Mouse (Mus musculus) C2C12 (cell line): Measurements from ENCODE around the gene Myb.

Experiments
- CTCF ChIP-seq: IDR thresholded peaks from one replicate; pipeline ENCODE4 v1.5.1; 2011; ENCODE audit not compliant: control insufficient read depth, insufficient read depth, insufficient read length
- FOSL1 ChIP-seq: IDR thresholded peaks from one replicate; pipeline ENCODE4 v1.8.0; 2011; ENCODE audit warnings: mild to moderate bottlenecking, low read length; ENCODE audit not compliant: poor library complexity, insufficient read depth, severe bottlenecking
- MAX ChIP-seq: IDR thresholded peaks from one replicate; pipeline ENCODE4 v1.6.1; 2011; ENCODE audit warnings: mild to moderate bottlenecking, control low read depth
- MYOD1 ChIP-seq: IDR thresholded peaks from one replicate; pipeline ENCODE4 v1.6.1; 2011; ENCODE audit warnings: low read depth; ENCODE audit not compliant: control insufficient read depth, insufficient read length
- USF1 ChIP-seq: IDR thresholded peaks from one replicate; pipeline ENCODE4 v1.6.1; 2011; ENCODE audit warnings: low read depth, mild to moderate bottlenecking, control low read depth, moderate library complexity

DNA sequence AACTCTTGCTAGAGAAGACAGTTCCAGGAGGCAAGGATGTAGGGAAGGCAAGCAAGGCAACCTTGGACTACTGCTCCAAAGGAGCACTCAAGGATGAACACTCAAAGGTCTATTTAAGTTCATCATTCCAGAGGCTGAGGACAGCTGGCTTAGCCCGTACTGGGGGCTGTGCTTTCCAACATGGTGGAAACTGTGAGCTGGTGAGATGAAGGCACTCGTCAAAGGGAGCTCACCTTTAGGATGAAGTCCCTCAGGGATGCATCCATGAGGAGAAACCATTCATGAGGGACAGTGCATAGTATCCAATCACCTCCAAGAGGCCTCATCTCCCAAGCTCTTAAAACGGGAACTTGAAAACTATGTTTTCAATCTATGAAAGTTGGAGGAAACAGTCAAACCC lies 42.7 kb upstream of the Myb start:
- no peak for TF ChIP-seq CTCF
- no peak for TF ChIP-seq MYOD1
- TF ChIP-seq MAX = no peak
- no peak for TF ChIP-seq USF1
- no peak for TF ChIP-seq FOSL1
